Mouse (Mus musculus) liver, embryonic 15.5 days (tissue): ENCODE data around the gene Def6. TPM values are rescaled to one million over a fixed set of nuclear protein-coding genes. Genes with fewer than 3 reads are reported as not detected.

Source experiments
- ATAC-seq: fragments of 200-750 bp; cut with Nextera tagmentation; 2 replicates; pipeline ENCODE4 v1.8.0; 2017; ENCODE audit warnings: moderate number of reproducible peaks, mild to moderate bottlenecking, moderate library complexity; ENCODE audit not compliant: insufficient read depth
- H3K27ac ChIP-seq: fragments of 300-500 bp; sonication (generic); replicated peaks from 2 replicates; pipeline ENCODE4 v1.5.1; 2015; ENCODE audit warnings: mild to moderate bottlenecking, inconsistent platforms
- H3K27me3 ChIP-seq: fragments of 300-500 bp; sonication (generic); 2 replicates; pipeline ENCODE4 v1.6.1; 2015; ENCODE audit warnings: mild to moderate bottlenecking, inconsistent platforms
- H3K36me3 ChIP-seq: fragments of 300-500 bp; sonication (generic); replicated peaks from 2 replicates; pipeline ENCODE4 v1.6.1; 2015; ENCODE audit warnings: moderate library complexity, mild to moderate bottlenecking, inconsistent platforms
- H3K4me1 ChIP-seq: fragments of 300-500 bp; sonication (generic); replicated peaks from 2 replicates; pipeline ENCODE4 v1.6.1; 2015; ENCODE audit warnings: inconsistent platforms
- H3K4me2 ChIP-seq: fragments of 300-500 bp; sonication (generic); 2 replicates; pipeline ENCODE4 v1.6.1; 2015; ENCODE audit warnings: moderate library complexity, mild to moderate bottlenecking, inconsistent platforms
- H3K4me3 ChIP-seq: fragments of 300-500 bp; sonication (generic); replicated peaks from 2 replicates; pipeline ENCODE4 v1.5.1; 2015; ENCODE audit warnings: mild to moderate bottlenecking, inconsistent platforms
- H3K9ac ChIP-seq: fragments of 300-500 bp; sonication (generic); 2 replicates; pipeline ENCODE4 v1.6.1; 2015; ENCODE audit warnings: moderate library complexity, mild to moderate bottlenecking, inconsistent platforms
- H3K9me3 ChIP-seq: fragments of 300-500 bp; sonication (generic); replicated peaks from 2 replicates; pipeline ENCODE4 v1.6.1; 2016; ENCODE audit warnings: inconsistent platforms
- WGBS: fragments of 180-500 bp; shearing (Covaris S2); methylation state at CpG from one replicate; pipeline ENCODE4 v1.1.7; 2015; ENCODE audit warnings: mixed read lengths; ENCODE audit not compliant: insufficient replicate concordance; 5-methylcytosine and 5-hydroxymethylcytosine counted together
- polyA plus RNA-seq: library from polyadenylated mRNA; unstranded; fragments of >200 nt; fragmentation: Nextera tagmentation; extraction: Ambion mirVana; gene quantifications from 2 replicates; pipeline ENCODE4 v1.2.1, GENCODE M21; 2015

The Def6 gene
- polyA plus RNA-seq, 1 experiment from 2014 or later: 10.9 TPM

DNA sequence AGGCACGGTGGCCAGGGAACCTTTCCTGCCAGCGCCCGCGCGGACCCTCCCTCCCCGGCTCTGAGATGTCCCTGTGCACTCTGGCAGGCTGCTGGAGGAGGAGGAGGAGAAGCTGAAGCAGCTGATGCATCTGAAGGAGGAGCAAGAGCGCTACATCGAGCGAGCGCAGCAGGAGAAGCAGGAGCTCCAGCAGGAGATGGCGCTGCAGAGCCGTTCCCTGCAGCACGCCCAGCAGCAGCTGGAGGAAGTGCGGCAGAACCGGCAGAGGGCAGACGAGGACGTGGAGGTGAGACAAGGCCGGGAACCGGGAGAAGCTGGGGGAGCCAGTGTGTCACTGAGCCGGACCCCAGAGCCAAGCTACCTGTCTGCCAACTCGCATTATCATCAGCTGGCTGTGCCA, 18.4 kb downstream of the Def6 start:
- 21% methylated on average over 21 of the region's 21 CpGs for WGBS
- Histone ChIP-seq H3K27me3 (0 out of 2 replicates have a peak, but pooled peaks cover 6% of the 10 kb centered on the region), H3K27ac (no peak overlapping the region), H3K4me2 (peak overlapping the region; percentile 41), H3K4me1 (peaks cover 38% of the 10 kb centered on the region), H3K9me3 (no peaks in the 10 kb centered on the region), H3K36me3 (peaks cover 9% of the 10 kb centered on the region; the same call in 1 of the 2 replicates), H3K9ac (no peak overlapping the region), H3K4me3 (no peak overlapping the region)
- ATAC-seq: peak; percentile 16; the same call in 1 of the 2 replicates

- no peak overlapping the region for H3K4me3 ChIP-seq
- ATAC-seq: no peak
- no peaks in the 10 kb centered on the region for H3K27me3 ChIP-seq
- H3K4me1 ChIP-seq: peaks cover 43% of the 10 kb centered on the region
- H3K9ac ChIP-seq: no peak overlapping the region
- H3K4me2 ChIP-seq: no peak overlapping the region
- peaks cover 9% of the 10 kb centered on the region; the same call in 1 of the 2 replicates for H3K36me3 ChIP-seq
- no peak overlapping the region for H3K27ac ChIP-seq
- WGBS: 75% methylated on average over 6 of the region's 6 CpGs
- H3K9me3 ChIP-seq: no peaks in the 10 kb centered on the region
These were observed 22.9 kb downstream of the Def6 start for GRCm38 (mm10) chr17:28230486-28230885.

DNA sequence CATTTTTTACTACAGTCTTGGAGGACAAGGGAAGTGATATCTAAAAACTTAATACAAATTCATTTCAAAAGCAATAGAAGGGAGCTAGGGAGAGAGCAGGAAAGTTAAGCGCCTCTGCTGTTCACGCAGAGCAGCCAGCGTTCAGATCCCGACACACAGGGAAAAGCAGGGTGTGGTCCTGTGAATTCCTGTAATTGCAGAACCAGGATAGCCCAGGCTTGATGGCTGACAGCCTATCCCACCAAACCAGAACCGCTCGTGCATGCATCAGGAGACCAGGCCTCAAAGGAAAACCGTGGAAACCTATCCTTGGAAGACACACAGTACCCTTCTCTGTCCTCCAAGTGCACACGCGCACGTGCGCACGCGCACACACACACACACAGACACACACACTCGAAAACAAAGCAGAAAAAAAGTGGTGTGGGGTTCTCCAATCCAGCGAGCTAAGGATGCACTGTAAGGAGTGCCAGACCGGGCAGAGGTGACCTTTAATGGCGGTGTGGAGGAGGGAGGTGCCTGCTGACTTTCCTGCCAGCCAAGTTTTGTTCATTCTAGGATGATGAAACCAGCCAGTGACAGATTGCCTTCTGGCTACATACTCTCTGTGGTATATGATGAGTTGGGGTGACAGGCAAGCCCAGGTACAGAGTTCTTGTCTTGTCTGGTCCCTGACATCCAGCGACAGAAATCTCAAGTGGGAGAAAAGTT, 23.6 kb downstream of the Def6 start:
- Histone ChIP-seq H3K27ac (no peak overlapping the region), H3K4me3 (no peak overlapping the region), H3K27me3 (no peaks in the 10 kb centered on the region), H3K9ac (no peak overlapping the region), H3K4me2 (no peak overlapping the region), H3K4me1 (peaks cover 43% of the 10 kb centered on the region), H3K9me3 (no peaks in the 10 kb centered on the region), H3K36me3 (peaks cover 9% of the 10 kb centered on the region; the same call in 1 of the 2 replicates)
- no peak for ATAC-seq
- WGBS: 78% methylated on average over 18 of the region's 18 CpGs

DNA sequence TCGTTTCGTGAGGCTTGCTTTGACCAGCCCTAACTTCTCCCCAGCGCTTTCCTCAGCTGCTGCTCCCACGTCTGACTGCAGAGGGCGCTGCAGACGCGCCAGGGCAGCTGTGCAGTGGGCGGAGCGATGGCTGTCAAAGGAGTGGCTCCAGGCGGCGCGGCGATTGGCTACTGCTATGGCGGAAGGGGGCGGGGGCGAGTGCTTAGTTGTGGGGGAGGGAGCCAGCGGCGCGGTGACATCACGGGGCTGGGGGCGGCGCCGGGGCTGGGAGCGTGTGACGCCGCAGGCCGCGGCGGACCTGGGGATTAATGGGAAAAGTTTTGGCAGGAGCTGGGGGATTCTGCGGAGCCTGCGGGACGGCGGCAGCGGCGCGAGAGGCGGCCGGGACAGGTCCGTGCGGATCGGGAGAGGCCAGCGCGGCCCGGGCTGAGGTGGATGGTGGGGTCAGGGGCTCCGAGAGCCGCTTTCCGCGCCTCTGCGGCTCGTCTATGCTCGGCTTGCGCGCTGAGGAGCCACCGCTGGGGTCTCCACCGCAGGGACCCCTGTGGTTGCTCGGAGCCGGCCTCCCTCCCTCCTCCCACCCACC, 25.0 kb downstream of the Def6 start, which contains the start of gene Ppard:
Gene Ppard (plus strand): TSS at position 226 of the 586 bp plus-strand sequence.
- Histone ChIP-seq H3K27ac (peak within 1 kb of the TSS; percentile 83), H3K9me3 (no peaks in the 10 kb centered on the region), H3K4me2 (peak within 1 kb of the TSS; percentile 96), H3K27me3 (no peaks in the 10 kb centered on the region), H3K36me3 (peaks cover 9% of the 10 kb centered on the region; the same call in 1 of the 2 replicates), H3K4me3 (peak within 1 kb of the TSS; percentile 94), H3K4me1 (peaks cover 54% of the 10 kb centered on the region), H3K9ac (peak within 1 kb of the TSS; percentile 94)
- ATAC-seq: peak; percentile 87
- WGBS: under 1% methylated on average over 57 of the region's 57 CpGs

DNA sequence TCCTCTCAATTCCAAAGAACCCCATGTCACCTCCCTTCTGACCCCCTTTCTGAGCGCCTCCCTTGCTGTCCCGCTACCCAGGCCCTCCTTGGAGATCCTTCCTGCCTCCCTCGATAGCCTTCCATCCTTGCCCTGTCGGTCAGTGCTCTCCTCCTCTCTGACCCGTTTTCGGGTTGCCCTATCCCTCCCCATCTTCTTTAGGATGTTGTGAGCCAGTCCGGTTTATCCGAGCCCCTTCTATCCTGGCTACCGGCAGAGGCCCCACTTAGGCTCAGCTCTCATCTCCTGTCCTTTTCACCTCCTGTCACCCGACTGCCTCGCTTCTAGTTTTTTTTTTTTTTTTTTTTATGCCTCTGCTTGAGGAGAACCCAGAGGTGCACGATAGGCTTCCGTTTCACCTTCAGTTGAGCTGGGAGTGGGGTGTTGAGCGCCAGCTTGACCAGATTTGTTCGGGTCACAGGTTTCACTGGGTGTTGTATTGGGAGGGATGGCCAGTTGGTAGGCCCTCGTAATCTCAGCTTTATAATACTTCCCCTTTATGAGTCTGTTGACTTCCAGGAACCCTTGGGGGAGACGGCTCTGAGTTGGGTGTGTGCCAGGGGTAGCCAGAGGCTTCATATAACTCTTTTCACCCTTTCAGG, 25.6 kb downstream of the Def6 start:
- Histone ChIP-seq H3K9me3 (no peaks in the 10 kb centered on the region), H3K27me3 (no peaks in the 10 kb centered on the region), H3K36me3 (peaks cover 6% of the 10 kb centered on the region; the same call in 1 of the 2 replicates), H3K4me1 (peaks cover 60% of the 10 kb centered on the region), H3K4me3 (peak overlapping the region; percentile 94), H3K9ac (peak overlapping the region; percentile 94), H3K27ac (peak overlapping the region; percentile 83), H3K4me2 (peak overlapping the region; percentile 96)
- 1% methylated on average over 17 of the region's 17 CpGs for WGBS
- ATAC-seq: peak; percentile 14

DNA sequence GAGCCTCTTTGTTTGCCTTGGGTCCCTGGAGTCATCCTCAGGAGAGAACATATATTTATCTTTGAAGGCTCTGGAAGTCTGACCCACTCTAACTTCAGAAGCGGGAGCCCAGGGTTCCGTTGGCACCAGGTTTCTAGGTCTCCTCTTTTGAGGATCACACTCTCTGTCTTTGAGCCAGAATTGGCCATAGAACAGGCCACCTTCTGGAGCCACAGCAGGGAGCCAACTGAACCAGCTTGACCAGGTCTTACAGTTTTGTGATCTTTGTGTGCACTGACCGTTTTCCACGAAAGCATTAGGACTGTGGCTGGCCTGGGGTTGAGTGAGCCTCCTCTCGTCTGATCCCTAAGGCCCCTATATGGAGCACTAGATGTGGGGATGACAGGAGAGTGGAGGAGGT, 27.1 kb downstream of the Def6 start:
- no peak overlapping the region for H3K27ac ChIP-seq
- no peak overlapping the region for H3K4me3 ChIP-seq
- no peaks in the 10 kb centered on the region for H3K9me3 ChIP-seq
- H3K9ac ChIP-seq: no peak overlapping the region
- H3K36me3 ChIP-seq: 0 out of 2 replicates have a peak, but pooled peaks cover 10% of the 10 kb centered on the region
- peak overlapping the region; percentile 96; the same call in 1 of the 2 replicates for H3K4me2 ChIP-seq
- H3K4me1 ChIP-seq: peaks cover 74% of the 10 kb centered on the region
- 81% methylated on average over 5 of the region's 5 CpGs for WGBS
- no peak for ATAC-seq
- H3K27me3 ChIP-seq: no peaks in the 10 kb centered on the region

DNA sequence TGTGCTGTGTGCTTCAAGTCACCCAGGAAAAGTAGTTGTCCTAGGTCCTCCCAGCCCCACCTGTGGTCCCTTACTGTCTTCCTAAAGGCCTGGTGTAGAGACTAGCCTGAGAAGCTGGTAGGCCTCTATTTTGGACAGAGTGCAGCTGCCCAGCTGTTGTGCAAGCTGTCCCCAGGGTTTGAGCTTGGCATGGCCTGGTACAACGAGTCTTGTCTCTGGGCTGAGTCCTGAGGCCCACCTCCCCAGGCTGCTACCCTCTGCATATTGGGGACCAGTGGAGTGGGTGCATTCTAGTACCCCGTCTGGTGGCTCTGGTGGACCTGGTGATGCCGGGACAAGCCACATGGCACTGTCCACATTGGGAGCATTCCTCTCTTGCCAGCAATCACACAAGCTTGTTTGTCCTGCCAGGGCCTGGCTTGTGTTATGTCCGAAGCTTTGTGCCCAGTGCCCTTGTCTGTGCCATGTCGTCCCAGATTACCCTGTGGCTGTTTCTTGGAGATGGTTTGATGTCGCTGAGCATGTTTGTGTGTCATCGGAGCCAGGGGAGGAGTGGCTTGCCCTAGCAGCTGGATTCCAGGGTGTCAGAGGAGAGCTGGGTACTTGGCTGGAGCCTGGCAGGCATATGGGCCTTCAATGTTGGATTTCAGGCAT, 28.5 kb downstream of the Def6 start:
- no peak for ATAC-seq
- Histone ChIP-seq H3K36me3 (peaks cover 23% of the 10 kb centered on the region), H3K4me2 (peak overlapping the region; percentile 52), H3K9ac (peak overlapping the region; percentile 8; the same call in 1 of the 2 replicates), H3K9me3 (no peaks in the 10 kb centered on the region), H3K27me3 (no peaks in the 10 kb centered on the region), H3K27ac (peak overlapping the region; percentile 68), H3K4me1 (peaks cover 81% of the 10 kb centered on the region), H3K4me3 (no peak overlapping the region)
- 76% methylated on average over 7 of the region's 7 CpGs for WGBS

GRCm38 (mm10) chr17:28236636-28237015, 29.0 kb downstream of the Def6 start:
- H3K9me3 ChIP-seq: no peaks in the 10 kb centered on the region
- peak overlapping the region; percentile 8; the same call in 1 of the 2 replicates for H3K9ac ChIP-seq
- H3K27ac ChIP-seq: peak overlapping the region; percentile 68
- H3K4me1 ChIP-seq: peaks cover 81% of the 10 kb centered on the region
- H3K4me3 ChIP-seq: no peak overlapping the region
- peak overlapping the region; percentile 52 for H3K4me2 ChIP-seq
- ATAC-seq: 0 out of 2 replicates have a peak, but pooled peaks have one; percentile 17
- H3K27me3 ChIP-seq: no peaks in the 10 kb centered on the region
- WGBS: 59% methylated on average over 4 of the region's 4 CpGs
- peaks cover 28% of the 10 kb centered on the region for H3K36me3 ChIP-seq

GRCm38 (mm10) chr17:28237362-28237761, 29.8 kb downstream of the Def6 start:
- no peak for ATAC-seq
- H3K27me3 ChIP-seq: no peaks in the 10 kb centered on the region
- H3K4me3 ChIP-seq: 0 out of 2 replicates have a peak overlapping the region, but pooled peaks have one; percentile 11
- peak overlapping the region; percentile 68 for H3K27ac ChIP-seq
- H3K36me3 ChIP-seq: peaks cover 35% of the 10 kb centered on the region
- peaks cover 75% of the 10 kb centered on the region for H3K4me1 ChIP-seq
- 0 out of 2 replicates have a peak overlapping the region, but pooled peaks have one; percentile 19 for H3K9ac ChIP-seq
- 59% methylated on average over 5 of the region's 5 CpGs for WGBS
- H3K4me2 ChIP-seq: peak overlapping the region; percentile 52
- no peaks in the 10 kb centered on the region for H3K9me3 ChIP-seq

DNA sequence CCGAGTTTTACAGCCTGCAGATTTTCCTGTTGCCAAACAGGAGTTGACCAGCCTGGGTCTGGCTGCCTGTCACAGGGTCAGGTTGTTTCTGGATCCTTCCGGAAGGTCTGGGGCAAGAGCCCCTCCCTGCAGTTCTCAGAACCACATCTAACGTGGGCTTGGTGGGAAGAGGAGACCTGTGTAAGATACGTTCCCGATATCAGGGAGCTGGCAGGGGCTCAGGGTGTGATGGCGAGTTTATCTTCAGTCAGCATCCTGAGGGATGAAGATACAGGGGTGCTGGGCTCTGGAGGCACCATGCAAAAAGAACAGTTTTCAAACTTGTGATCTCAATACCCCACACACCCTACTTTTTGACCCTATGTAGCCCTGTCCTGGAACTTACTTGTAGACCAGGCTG, 30.3 kb downstream of the Def6 start:
- Histone ChIP-seq H3K4me2 (peak overlapping the region; percentile 52), H3K27me3 (no peaks in the 10 kb centered on the region), H3K27ac (peak overlapping the region; percentile 68), H3K4me3 (0 out of 2 replicates have a peak overlapping the region, but pooled peaks have one; percentile 11), H3K4me1 (peaks cover 74% of the 10 kb centered on the region), H3K36me3 (peaks cover 36% of the 10 kb centered on the region), H3K9ac (0 out of 2 replicates have a peak overlapping the region, but pooled peaks have one; percentile 19), H3K9me3 (no peaks in the 10 kb centered on the region)
- WGBS: 21% methylated on average over 6 of the region's 6 CpGs
- ATAC-seq: peak; percentile 73
